Mouse (Mus musculus): Measurements from ENCODE around the gene Tmprss3.

Tmprss3 gene

DNA sequence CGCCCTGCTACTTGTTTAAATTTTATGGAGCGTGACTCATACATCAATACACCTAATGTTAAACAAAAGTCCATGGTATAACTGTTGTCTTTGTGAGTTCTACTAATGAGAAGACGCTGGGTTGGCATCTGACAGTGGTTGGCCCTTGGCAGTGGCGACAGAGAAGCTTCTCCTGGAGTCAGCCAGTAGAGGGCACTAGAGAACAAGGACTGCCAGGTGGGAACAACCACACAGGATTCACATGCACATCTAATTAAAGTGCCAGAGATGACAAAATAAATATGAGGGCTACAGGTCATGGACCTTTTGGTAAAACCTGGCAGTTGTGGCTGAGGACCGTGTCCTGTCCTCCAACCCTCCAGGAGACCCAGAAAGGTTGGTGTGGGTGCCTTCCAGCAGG lies 60.4 kb downstream of the Tmprss3 start:
- DNase-seq (ENCODE audit: low spot score in 2 of 2) = peak in 1 of 2 experiments; percentile 56

DNA sequence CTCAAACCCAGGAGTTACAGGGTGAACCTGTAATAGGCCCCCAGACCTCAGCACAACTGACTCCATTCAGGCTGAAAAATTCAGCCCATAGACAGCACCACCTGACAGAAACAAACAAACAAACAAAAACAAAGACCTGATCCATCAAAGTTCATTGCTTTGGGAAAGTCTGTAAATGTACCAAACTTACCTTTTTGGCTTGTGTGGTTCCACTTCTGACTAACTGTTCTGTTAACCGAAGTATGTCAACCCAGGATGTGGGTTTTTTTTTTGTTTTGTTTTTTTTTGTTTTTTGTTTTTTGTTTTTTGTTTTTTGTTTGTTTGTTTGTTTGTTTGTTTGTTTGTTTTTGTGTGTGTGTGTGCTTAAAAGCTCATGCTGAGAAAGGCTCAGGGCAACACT lies 62.0 kb downstream of the Tmprss3 start:
- DNase-seq (ENCODE audit: low spot score in 2 of 2) = no peak

DNA sequence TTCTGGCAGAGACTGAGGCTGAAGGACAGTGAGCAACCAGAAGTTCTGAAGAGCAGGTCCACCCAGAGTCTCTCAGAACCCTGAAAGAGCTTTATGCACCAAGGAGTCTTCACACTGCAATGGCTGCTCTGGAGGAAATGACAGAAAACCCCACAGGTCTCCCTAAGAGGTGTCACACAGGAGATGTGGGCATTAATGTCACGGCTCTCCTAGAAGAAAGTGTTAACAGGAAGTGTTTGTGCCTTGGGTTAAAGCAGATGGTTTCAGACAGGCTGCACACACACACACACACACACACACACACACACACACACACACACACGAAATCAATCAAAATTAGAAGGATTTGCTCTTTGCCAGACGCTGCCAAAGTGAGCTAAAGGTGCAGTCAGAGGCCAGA lies 62.5 kb downstream of the Tmprss3 start:
- DNase-seq (ENCODE audit: low spot score in 2 of 2) = no peak

DNA sequence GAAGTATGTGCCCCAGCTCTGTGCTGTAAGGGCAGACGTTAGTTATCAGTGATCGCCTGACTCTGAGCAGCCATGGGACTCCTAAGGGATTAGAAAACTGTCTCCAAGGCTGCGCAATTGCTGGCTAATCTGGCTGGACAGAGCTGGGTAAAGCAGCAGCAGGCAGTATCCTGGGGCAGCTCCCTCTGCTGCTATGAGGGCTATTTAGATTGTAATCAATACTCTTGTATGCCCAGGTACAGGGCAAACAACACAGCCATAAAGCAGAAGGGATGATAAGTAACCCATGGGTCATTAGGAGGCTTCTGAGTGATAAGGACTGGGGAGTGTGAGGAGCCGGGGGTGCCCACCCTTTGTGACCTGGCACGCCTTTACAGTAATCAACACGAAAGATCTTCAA lies 63.9 kb downstream of the Tmprss3 start:
- no peak for DNase-seq (ENCODE audit: low spot score in 2 of 2)

DNA sequence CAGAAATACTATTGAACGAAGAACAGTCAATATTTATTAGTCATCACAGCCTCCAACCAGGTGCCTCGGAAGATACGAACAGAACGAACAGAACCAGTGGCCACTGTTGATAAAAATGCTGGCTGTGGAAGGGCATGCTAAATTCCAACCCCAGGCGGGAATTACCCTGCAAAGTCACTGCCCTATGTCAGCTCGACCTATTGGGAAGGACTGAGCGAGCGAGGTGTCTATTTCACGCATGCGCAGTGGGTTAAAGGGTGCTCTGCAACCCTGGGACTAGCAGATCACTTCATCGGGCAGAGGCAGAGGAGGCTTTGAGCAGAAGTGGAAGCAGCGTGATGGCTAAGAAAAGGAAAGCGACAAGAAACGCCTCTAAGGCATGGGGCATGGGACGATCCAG lies 65.0 kb downstream of the Tmprss3 start:
- no peak for DNase-seq (ENCODE audit: low spot score in 2 of 2)

DNA sequence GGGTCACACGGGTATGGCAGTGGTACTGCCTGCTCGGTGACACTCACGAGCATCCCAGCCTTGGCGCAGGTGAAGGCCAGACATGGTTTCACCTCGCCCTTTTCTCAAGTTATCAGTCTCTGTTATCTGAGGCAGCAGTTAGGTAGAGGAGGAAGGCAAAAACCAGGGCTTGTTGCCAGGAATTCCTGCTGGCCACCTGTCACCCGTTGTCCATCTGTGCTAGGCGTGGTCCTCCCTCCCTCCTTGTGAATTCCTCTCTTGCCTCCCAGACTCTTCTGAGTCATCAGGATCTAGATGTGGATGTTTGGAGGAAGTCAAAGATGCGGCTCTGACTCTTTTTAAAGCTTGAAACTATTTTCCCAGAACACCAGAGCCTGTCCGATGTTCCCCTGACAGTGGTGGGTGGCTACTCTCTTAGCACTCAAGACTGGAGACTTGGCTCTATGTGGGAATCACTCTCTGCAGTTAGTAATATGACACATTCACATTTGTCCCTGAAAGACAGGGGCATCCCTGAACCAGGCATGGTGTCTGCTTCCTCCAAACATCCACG lies 67.4 kb downstream of the Tmprss3 start:
- DNase-seq (ENCODE audit: low spot score in 2 of 2) = no peak

DNA sequence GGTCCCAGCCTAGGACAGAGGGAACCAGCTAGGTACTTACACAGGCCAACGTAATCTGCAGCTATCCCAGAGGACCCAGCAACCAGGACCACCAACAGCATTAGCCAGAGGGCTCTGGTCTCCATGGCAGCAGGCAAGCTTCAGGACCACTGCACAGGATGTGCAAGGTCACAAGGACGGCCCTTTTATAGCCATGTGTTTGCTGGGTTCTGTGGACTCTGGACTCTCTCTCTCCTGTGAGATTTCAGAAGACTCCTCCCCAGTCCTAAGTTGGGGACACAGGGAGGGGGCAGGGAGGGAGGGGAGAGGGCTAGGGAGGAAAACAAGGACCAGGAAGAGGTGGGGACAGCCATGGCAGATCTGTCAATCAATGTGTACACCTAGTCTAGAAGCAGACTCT lies 69.3 kb downstream of the Tmprss3 start, which contains the start of gene Tff3:
Gene Tff3, minus strand, starts transcription at position 195 of the 400 bp plus-strand sequence.
- DNase-seq (ENCODE audit: low spot score in 2 of 2) = no peak
